Mouse (Mus musculus): Measurements from ENCODE around the gene Bcl2l14. TPM values are rescaled to one million over a fixed set of nuclear protein-coding genes. Genes with fewer than 3 reads are reported as not detected.
A peak's percentile ranks its signal among the peaks of the same experiment; 100 is the strongest.

Gene Bcl2l14
- polyA plus RNA-seq, 1 experiment from 2014 or later = 0.09 TPM

DNA sequence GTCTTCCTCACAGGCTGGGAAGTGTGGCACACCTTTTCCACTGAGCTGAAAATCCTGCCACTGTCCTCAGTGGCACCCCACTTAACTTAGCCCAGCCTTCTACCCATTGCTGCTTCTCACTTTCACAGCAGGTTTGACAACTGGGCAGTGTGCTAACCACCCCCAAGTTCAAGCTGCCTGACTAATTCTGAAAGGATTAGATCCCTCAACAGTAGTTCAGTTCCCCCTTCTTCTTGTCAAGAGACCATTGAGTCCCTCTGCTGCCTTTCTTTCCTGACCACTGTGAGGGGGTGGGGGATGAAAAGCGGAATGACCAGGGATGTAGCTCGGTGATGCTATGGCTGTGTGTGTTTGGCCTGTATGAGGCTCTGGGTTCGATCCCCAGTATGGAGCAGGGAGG, 37.2 kb downstream of the Bcl2l14 start:
- no peaks in the 10 kb centered on the region for H3K4me1 ChIP-seq (ENCODE audit: control insufficient read depth, low read depth, low read length)
- no peak overlapping the region for H3K9ac ChIP-seq (ENCODE audit: low read depth, low read length)
- no peak overlapping the region for H3K27ac ChIP-seq (ENCODE audit: low read length)
- H3K4me2 ChIP-seq (ENCODE audit: low read depth, low read length) = no peak overlapping the region
- H3K27me3 ChIP-seq (ENCODE audit: control insufficient read depth, insufficient read depth, low read depth, low read length) = no peaks in the 10 kb centered on the region
- WGBS (ENCODE audit: insufficient replicate concordance) = 76% methylated on average over 3 of the region's 3 CpGs
- H3K36me3 ChIP-seq (ENCODE audit: control insufficient read depth, insufficient read depth) = no peaks in the 10 kb centered on the region
- no peak; the same call in 1 of the 2 replicates for ATAC-seq (ENCODE audit: low read depth)
- H3K4me3 ChIP-seq (ENCODE audit: low read depth, low read length) = no peak overlapping the region
- no peaks in the 10 kb centered on the region for H3K9me3 ChIP-seq (replicated peaks; ENCODE audit: control insufficient read depth, low read length)

DNA sequence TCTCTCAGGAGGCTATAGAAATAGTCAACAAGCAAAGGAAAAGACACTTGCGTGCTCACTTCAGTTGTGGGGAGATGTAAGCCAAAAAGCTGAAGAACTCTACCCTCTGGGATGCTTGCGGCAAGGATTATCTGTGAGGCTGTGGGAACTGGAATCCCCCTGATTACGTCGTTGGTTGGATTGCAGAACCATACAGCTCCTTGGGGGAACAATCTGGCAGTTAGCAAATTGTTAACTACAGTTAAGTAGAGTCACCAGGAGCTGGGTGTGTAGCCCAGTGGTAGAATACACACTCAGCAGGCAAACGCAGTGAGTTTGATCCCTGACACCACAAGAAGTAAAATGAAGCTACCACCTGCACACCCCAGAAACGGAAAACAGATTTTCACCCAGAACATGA, 37.9 kb downstream of the Bcl2l14 start:
- 72% methylated on average over 6 of the region's 6 CpGs for WGBS (ENCODE audit: insufficient replicate concordance)
- Histone ChIP-seq H3K27ac (ENCODE audit: low read length) (no peak overlapping the region), H3K9ac (ENCODE audit: low read depth, low read length) (no peak overlapping the region), H3K9me3 (replicated peaks; ENCODE audit: control insufficient read depth, low read length) (no peaks in the 10 kb centered on the region), H3K27me3 (ENCODE audit: control insufficient read depth, insufficient read depth, low read depth, low read length) (no peaks in the 10 kb centered on the region), H3K4me1 (ENCODE audit: control insufficient read depth, low read depth, low read length) (no peaks in the 10 kb centered on the region), H3K4me2 (ENCODE audit: low read depth, low read length) (no peak overlapping the region), H3K36me3 (ENCODE audit: control insufficient read depth, insufficient read depth) (no peaks in the 10 kb centered on the region), H3K4me3 (ENCODE audit: low read depth, low read length) (no peak overlapping the region)
- no peak for ATAC-seq (ENCODE audit: low read depth)

DNA sequence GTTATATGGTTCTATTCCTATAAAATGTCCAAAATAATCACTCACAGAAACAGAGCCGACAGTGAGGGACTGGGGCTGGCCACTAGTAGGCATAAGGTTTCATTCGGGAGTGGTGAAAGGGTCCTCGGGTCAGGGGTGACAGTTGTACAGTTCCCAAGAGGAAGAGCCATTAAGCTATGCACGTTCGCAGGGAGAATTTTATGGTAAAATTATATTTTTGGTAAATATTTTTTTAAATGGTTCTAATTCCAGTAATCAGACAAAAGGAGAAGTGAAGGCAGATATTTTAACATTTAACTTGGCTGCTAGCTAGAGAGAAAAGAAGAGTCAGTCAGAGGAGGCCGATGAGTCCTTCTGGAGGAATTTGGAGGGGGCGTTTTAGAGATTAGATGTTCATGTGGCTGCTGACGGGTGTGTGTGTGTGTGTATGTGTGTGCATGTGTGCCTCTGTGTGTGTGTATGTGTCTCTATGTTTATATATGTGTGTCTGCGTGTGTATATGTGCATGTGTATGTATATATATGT, 38.8 kb downstream of the Bcl2l14 start:
- Histone ChIP-seq H3K36me3 (ENCODE audit: control insufficient read depth, insufficient read depth) (no peaks in the 10 kb centered on the region), H3K9ac (ENCODE audit: low read depth, low read length) (no peak overlapping the region), H3K27ac (ENCODE audit: low read length) (no peak overlapping the region), H3K4me3 (ENCODE audit: low read depth, low read length) (no peak overlapping the region), H3K4me2 (ENCODE audit: low read depth, low read length) (no peak overlapping the region), H3K27me3 (ENCODE audit: control insufficient read depth, insufficient read depth, low read depth, low read length) (no peaks in the 10 kb centered on the region), H3K9me3 (replicated peaks; ENCODE audit: control insufficient read depth, low read length) (no peaks in the 10 kb centered on the region), H3K4me1 (ENCODE audit: control insufficient read depth, low read depth, low read length) (no peaks in the 10 kb centered on the region)
- 65% methylated on average over 9 of the region's 9 CpGs for WGBS (ENCODE audit: insufficient replicate concordance)
- no peak for ATAC-seq (ENCODE audit: low read depth)

DNA sequence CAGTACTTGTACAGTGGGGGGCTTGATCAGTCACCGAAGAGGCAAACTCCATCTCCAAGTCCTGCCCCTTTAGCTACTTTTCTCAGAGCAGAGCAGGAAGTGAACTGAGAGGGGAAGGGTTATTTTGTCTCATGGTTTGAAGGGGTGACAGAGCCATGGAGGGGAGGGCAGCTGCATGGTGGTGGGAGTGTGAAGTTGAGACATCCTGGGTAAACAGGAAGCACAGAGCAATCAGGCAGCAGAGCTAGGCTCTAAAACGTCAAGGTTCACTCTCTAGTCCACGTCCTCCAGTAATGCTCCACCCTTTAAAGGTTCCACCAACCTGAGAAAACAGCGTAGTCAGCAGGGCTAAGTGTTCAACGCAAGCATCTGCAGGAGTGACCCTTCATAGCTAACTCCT, 40.8 kb downstream of the Bcl2l14 start:
- no peak overlapping the region for H3K4me2 ChIP-seq (ENCODE audit: low read depth, low read length)
- ATAC-seq (ENCODE audit: low read depth) = no peak
- H3K27ac ChIP-seq (ENCODE audit: low read length) = no peak overlapping the region
- H3K4me3 ChIP-seq (ENCODE audit: low read depth, low read length) = no peak overlapping the region
- H3K27me3 ChIP-seq (ENCODE audit: control insufficient read depth, insufficient read depth, low read depth, low read length) = no peaks in the 10 kb centered on the region
- H3K9ac ChIP-seq (ENCODE audit: low read depth, low read length) = no peak overlapping the region
- WGBS (ENCODE audit: insufficient replicate concordance) = 45% methylated on average over 5 of the region's 5 CpGs
- H3K4me1 ChIP-seq (ENCODE audit: control insufficient read depth, low read depth, low read length) = no peaks in the 10 kb centered on the region
- no peaks in the 10 kb centered on the region for H3K9me3 ChIP-seq (replicated peaks; ENCODE audit: control insufficient read depth, low read length)
- H3K36me3 ChIP-seq (ENCODE audit: control insufficient read depth, insufficient read depth) = no peaks in the 10 kb centered on the region

DNA sequence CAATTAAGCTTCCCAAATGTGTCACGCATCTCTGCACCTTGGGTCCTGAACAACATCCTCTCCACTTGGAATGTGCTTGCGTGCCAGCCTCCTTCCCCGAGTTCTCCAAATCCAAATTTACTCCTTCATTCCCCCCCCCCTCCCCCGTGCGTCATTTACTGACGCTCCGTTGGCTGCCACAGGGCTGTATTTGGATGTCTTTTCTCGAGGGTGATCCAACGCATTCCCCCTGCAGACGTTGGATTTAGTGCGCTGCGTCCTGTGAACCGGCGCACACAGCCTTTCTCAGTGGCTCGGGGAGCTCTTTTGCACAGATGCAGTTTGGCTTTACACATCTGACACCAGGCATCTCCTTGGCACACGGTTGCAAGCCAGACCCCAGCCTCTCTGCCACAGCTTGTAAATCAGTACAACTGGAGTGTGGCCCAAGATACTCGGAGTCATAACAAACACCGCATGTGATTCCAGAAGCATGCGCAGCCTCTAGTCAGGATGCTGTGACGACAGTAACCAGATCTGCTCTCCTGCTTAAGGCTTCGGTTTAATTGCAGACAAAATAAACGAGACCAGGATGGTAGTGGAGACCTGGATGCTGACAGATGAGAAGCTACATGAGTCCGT, 43.4 kb downstream of the Bcl2l14 start:
- no peak overlapping the region for H3K27ac ChIP-seq (ENCODE audit: low read length)

DNA sequence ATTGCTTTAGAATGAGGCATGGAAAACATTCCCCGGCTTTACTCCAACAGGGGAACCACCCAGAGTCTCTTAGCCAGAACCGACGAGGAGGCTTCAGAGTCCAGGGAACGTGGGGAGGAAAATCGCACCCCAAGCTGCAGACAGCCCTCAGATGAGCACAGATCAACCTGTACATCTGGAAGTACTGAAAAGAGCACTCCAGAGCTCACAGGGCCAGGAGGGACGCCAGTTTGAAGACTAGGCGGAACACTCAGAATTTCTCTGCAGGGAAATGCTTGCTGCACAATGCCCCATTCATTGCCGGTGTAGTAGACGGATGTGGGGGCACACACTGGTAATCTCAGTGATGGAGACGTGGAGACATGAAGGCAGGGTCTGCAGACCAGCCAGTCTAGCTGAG, 43.9 kb downstream of the Bcl2l14 start:
- Histone ChIP-seq H3K27ac (ENCODE audit: low read length) (no peak overlapping the region), H3K9me3 (replicated peaks; ENCODE audit: control insufficient read depth, low read length) (no peaks in the 10 kb centered on the region), H3K4me1 (ENCODE audit: control insufficient read depth, low read depth, low read length) (peaks cover 8% of the 10 kb centered on the region), H3K27me3 (ENCODE audit: control insufficient read depth, insufficient read depth, low read depth, low read length) (no peaks in the 10 kb centered on the region), H3K36me3 (ENCODE audit: control insufficient read depth, insufficient read depth) (no peaks in the 10 kb centered on the region; the same call in none of the 2 replicates), H3K4me3 (ENCODE audit: low read depth, low read length) (no peak overlapping the region), H3K4me2 (ENCODE audit: low read depth, low read length) (no peak overlapping the region), H3K9ac (ENCODE audit: low read depth, low read length) (no peak overlapping the region)
- WGBS (ENCODE audit: insufficient replicate concordance) = 50% methylated on average over 10 of the region's 10 CpGs
- no peak for ATAC-seq (ENCODE audit: low read depth)

More for the DNA sequence above, 43.4 kb downstream of the Bcl2l14 start:
- Histone ChIP-seq H3K4me1 (ENCODE audit: control insufficient read depth, low read depth, low read length) (peaks cover 8% of the 10 kb centered on the region), H3K9ac (ENCODE audit: low read depth, low read length) (no peak overlapping the region), H3K4me2 (ENCODE audit: low read depth, low read length) (no peak overlapping the region), H3K27me3 (ENCODE audit: control insufficient read depth, insufficient read depth, low read depth, low read length) (no peaks in the 10 kb centered on the region), H3K9me3 (replicated peaks; ENCODE audit: control insufficient read depth, low read length) (no peaks in the 10 kb centered on the region), H3K36me3 (ENCODE audit: control insufficient read depth, insufficient read depth) (no peaks in the 10 kb centered on the region), H3K4me3 (ENCODE audit: low read depth, low read length) (no peak overlapping the region)
- WGBS (ENCODE audit: insufficient replicate concordance) = 52% methylated on average over 23 of the region's 23 CpGs
- no peak for ATAC-seq (ENCODE audit: low read depth)

DNA sequence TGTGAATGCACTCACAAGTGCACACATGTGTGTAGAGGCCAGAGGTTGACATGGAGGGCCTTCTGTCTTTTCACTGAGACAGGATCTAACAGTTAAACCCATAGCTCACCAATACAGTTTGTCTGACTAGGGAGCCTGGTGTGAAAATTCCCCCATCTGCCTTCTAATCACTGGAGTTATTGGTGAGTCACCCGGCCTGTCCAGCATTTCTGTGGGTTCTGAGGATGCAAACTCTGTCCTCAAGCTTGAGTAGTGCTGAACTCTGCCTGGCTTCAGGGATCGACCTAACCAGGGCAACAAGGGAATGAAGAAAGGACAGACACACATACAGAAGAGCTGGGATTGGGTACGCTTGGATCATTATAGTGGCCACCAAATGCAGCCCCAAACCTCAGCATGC, 45.6 kb downstream of the Bcl2l14 start:
- no peak overlapping the region for H3K4me3 ChIP-seq (ENCODE audit: low read depth, low read length)
- H3K9me3 ChIP-seq (replicated peaks; ENCODE audit: control insufficient read depth, low read length) = no peaks in the 10 kb centered on the region
- H3K27ac ChIP-seq (ENCODE audit: low read length) = no peak overlapping the region
- H3K4me2 ChIP-seq (ENCODE audit: low read depth, low read length) = no peak overlapping the region
- WGBS (ENCODE audit: insufficient replicate concordance) = 51% methylated on average over 3 of the region's 3 CpGs
- no peak for ATAC-seq (ENCODE audit: low read depth)
- H3K9ac ChIP-seq (ENCODE audit: low read depth, low read length) = no peak overlapping the region
- no peaks in the 10 kb centered on the region; the same call in none of the 2 replicates for H3K36me3 ChIP-seq (ENCODE audit: control insufficient read depth, insufficient read depth)
- H3K4me1 ChIP-seq (ENCODE audit: control insufficient read depth, low read depth, low read length) = peaks cover 8% of the 10 kb centered on the region
- no peaks in the 10 kb centered on the region for H3K27me3 ChIP-seq (ENCODE audit: control insufficient read depth, insufficient read depth, low read depth, low read length)

DNA sequence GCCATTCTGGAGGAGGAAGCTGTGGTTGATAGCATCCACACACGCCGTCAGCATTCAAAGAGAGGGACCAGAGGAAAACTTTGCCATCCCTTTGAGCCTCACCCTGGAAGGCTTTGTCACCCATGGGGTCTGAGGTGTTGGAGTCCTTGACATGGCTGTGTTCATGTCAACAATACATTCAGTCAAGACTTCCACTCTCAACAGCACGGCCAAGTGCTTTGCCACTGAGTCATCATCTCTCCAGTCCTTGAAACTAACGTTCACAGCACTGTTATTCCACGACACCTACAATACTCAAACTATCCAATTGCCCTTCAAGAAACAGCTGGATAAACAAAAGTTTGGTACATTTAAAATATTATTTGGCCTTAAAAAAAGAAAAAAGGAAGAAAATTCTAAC, 46.1 kb downstream of the Bcl2l14 start:
- no peak for ATAC-seq (ENCODE audit: low read depth)
- Histone ChIP-seq H3K27me3 (ENCODE audit: control insufficient read depth, insufficient read depth, low read depth, low read length) (no peaks in the 10 kb centered on the region), H3K27ac (ENCODE audit: low read length) (no peak overlapping the region), H3K36me3 (ENCODE audit: control insufficient read depth, insufficient read depth) (no peaks in the 10 kb centered on the region; the same call in none of the 2 replicates), H3K4me2 (ENCODE audit: low read depth, low read length) (no peak overlapping the region), H3K9ac (ENCODE audit: low read depth, low read length) (no peak overlapping the region), H3K4me1 (ENCODE audit: control insufficient read depth, low read depth, low read length) (peaks cover 8% of the 10 kb centered on the region), H3K9me3 (replicated peaks; ENCODE audit: control insufficient read depth, low read length) (no peaks in the 10 kb centered on the region), H3K4me3 (ENCODE audit: low read depth, low read length) (no peak overlapping the region)
- WGBS (ENCODE audit: insufficient replicate concordance) = 55% methylated on average over 5 of the region's 5 CpGs

DNA sequence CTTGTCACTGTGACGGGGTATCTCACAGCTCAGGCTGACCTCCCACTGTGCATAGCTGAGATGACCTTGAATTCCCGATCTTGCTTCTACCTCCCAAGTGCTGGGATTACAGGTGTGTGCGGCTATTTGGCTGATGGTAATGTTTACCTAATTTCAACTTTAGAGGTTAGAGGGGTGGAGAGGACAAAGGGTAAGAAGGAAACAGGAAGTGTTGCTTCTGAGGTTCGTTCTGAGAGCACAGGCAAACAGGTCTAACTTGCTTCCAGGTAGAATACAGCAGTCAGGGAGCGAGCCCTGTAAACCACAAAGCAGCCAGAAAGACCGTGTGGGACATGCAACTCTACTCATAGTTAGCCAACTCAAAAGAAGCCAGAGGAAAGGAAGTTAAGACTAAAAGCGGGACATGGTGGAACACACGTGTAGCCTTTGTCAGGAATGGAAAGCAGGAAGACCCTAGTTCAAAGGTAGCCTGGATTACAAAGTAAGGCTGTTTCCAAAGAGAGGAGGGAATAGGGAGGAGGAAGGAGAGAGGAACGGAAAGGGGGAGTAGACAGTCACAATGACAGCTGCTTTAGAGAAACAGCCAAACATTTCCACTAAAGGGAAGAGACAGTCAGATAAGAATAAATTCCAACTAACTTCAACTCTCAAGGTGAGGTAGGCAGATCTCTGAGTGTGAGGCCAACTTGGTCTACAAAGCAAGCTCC, 47.2 kb downstream of the Bcl2l14 start:
- no peaks in the 10 kb centered on the region for H3K27me3 ChIP-seq (ENCODE audit: control insufficient read depth, insufficient read depth, low read depth, low read length)

More for the DNA sequence above, 47.2 kb downstream of the Bcl2l14 start:
- Histone ChIP-seq H3K4me2 (ENCODE audit: low read depth, low read length) (no peak overlapping the region), H3K9ac (ENCODE audit: low read depth, low read length) (no peak overlapping the region), H3K27ac (ENCODE audit: low read length) (peak overlapping the region; percentile 57), H3K36me3 (ENCODE audit: control insufficient read depth, insufficient read depth) (no peaks in the 10 kb centered on the region; the same call in none of the 2 replicates), H3K9me3 (replicated peaks; ENCODE audit: control insufficient read depth, low read length) (no peaks in the 10 kb centered on the region), H3K4me1 (ENCODE audit: control insufficient read depth, low read depth, low read length) (peaks cover 8% of the 10 kb centered on the region), H3K4me3 (ENCODE audit: low read depth, low read length) (no peak overlapping the region)
- WGBS (ENCODE audit: insufficient replicate concordance) = 46% methylated on average over 9 of the region's 9 CpGs
- peak; percentile 68 for ATAC-seq (ENCODE audit: low read depth)

All from liver, embryonic 16.5 days (tissue).